Mouse (Mus musculus): ENCODE data around the gene F13b. TPM values are rescaled to one million over a fixed set of nuclear protein-coding genes. Genes with fewer than 3 reads are reported as not detected.

Gene F13b
- polyA plus RNA-seq (2016; fragmentation: Nextera tagmentation; extraction: Ambion mirVana), result not detected in 2 replicates

GRCm38 (mm10) chr1:139501258-139501752 is at the start of gene F13b:
F13b (plus strand) TSS chr1:139501702.
- H3K9me3 ChIP-seq, result no peaks in the 10 kb centered on the region
- no peak within 1 kb of the TSS for H3K4me3 ChIP-seq
- no peaks in the 10 kb centered on the region for H3K4me1 ChIP-seq
- WGBS, result 89% methylated on average over 3 of the region's 3 CpGs
- H3K4me2 ChIP-seq (replicated peaks), result no peak within 1 kb of the TSS
- H3K36me3 ChIP-seq, result no peaks in the 10 kb centered on the region
- no peak for ATAC-seq (ENCODE audit: low FRiP score, low read depth)
- H3K9ac ChIP-seq, result no peak within 1 kb of the TSS
- H3K27ac ChIP-seq, result no peak within 1 kb of the TSS
- H3K27me3 ChIP-seq (replicated peaks), result no peaks in the 10 kb centered on the region

- Histone ChIP-seq H3K4me2 (replicated peaks) (peak within 1 kb of the TSS; percentile 95), H3K9me3 (no peaks in the 10 kb centered on the region), H3K4me3 (peak within 1 kb of the TSS; percentile 79), H3K27ac (no peak within 1 kb of the TSS), H3K36me3 (peaks cover 2% of the 10 kb centered on the region; the same call in 1 of the 2 replicates), H3K27me3 (replicated peaks) (no peaks in the 10 kb centered on the region), H3K9ac (peak within 1 kb of the TSS; percentile 72), H3K4me1 (peaks cover 11% of the 10 kb centered on the region)
- WGBS, result under 1% methylated on average over 65 of the region's 65 CpGs
- peak; percentile 99 for ATAC-seq (ENCODE audit: low FRiP score, low read depth)
Observed at GRCm38 (mm10) chr1:139454340-139455225, 46.9 kb upstream of the F13b start, which contains the start of gene Aspm. Aspm (plus strand) TSS chr1:139454772.

- Histone ChIP-seq H3K36me3 (peaks cover 2% of the 10 kb centered on the region; the same call in 1 of the 2 replicates), H3K4me1 (peaks cover 11% of the 10 kb centered on the region), H3K27ac (no peak overlapping the region), H3K27me3 (replicated peaks) (no peaks in the 10 kb centered on the region), H3K9me3 (no peaks in the 10 kb centered on the region), H3K9ac (peak overlapping the region; percentile 72), H3K4me3 (peak overlapping the region; percentile 79), H3K4me2 (replicated peaks) (peak overlapping the region; percentile 95)
- peak; percentile 54 for ATAC-seq (ENCODE audit: low FRiP score, low read depth)
- 4% methylated on average over 17 of the region's 17 CpGs for WGBS
Observed at GRCm38 (mm10) chr1:139455226-139455869, 46.2 kb upstream of the F13b start.

- no peak overlapping the region for H3K4me2 ChIP-seq (replicated peaks)
- H3K36me3 ChIP-seq, result peaks cover 24% of the 10 kb centered on the region; the same call in 1 of the 2 replicates
- no peaks in the 10 kb centered on the region for H3K9me3 ChIP-seq
- H3K27ac ChIP-seq, result no peak overlapping the region
- 85% methylated on average over 5 of the region's 5 CpGs for WGBS
- no peak overlapping the region for H3K9ac ChIP-seq
- H3K27me3 ChIP-seq (replicated peaks), result no peaks in the 10 kb centered on the region
- 0 out of 2 replicates have a peak, but pooled peaks cover 4% of the 10 kb centered on the region for H3K4me1 ChIP-seq
- H3K4me3 ChIP-seq, result no peak overlapping the region
- ATAC-seq (ENCODE audit: low FRiP score, low read depth), result no peak
Observed at GRCm38 (mm10) chr1:139460807-139461206, 40.7 kb upstream of the F13b start.

- H3K36me3 ChIP-seq, result peaks cover 39% of the 10 kb centered on the region
- no peak overlapping the region for H3K27ac ChIP-seq
- WGBS, result 92% methylated on average over 11 of the region's 11 CpGs
- H3K27me3 ChIP-seq (replicated peaks), result no peaks in the 10 kb centered on the region
- no peak overlapping the region for H3K4me3 ChIP-seq
- no peak overlapping the region for H3K9ac ChIP-seq
- no peak overlapping the region for H3K4me2 ChIP-seq (replicated peaks)
- no peaks in the 10 kb centered on the region for H3K9me3 ChIP-seq
- no peaks in the 10 kb centered on the region for H3K4me1 ChIP-seq
- ATAC-seq (ENCODE audit: low FRiP score, low read depth), result no peak
Observed at GRCm38 (mm10) chr1:139465936-139466335, 35.6 kb upstream of the F13b start.

- no peaks in the 10 kb centered on the region for H3K4me1 ChIP-seq
- H3K9me3 ChIP-seq, result no peaks in the 10 kb centered on the region
- no peak overlapping the region for H3K9ac ChIP-seq
- no peak for ATAC-seq (ENCODE audit: low FRiP score, low read depth)
- H3K27me3 ChIP-seq (replicated peaks), result no peaks in the 10 kb centered on the region
- no peak overlapping the region for H3K4me3 ChIP-seq
- no peak overlapping the region for H3K4me2 ChIP-seq (replicated peaks)
- H3K27ac ChIP-seq, result no peak overlapping the region
- peaks cover 67% of the 10 kb centered on the region for H3K36me3 ChIP-seq
- WGBS, result 94% methylated on average over 11 of the region's 11 CpGs
Observed at GRCm38 (mm10) chr1:139478898-139479297, 22.6 kb upstream of the F13b start.

GRCm38 (mm10) chr1:139480246-139480645 is 21.3 kb upstream of the F13b start:
- Histone ChIP-seq H3K4me1 (no peaks in the 10 kb centered on the region), H3K4me2 (replicated peaks) (no peak overlapping the region), H3K9ac (no peak overlapping the region), H3K4me3 (no peak overlapping the region), H3K27me3 (replicated peaks) (no peaks in the 10 kb centered on the region), H3K9me3 (no peaks in the 10 kb centered on the region), H3K27ac (no peak overlapping the region), H3K36me3 (peaks cover 56% of the 10 kb centered on the region)
- 90% methylated on average over 8 of the region's 8 CpGs for WGBS
- ATAC-seq (ENCODE audit: low FRiP score, low read depth), result no peak

- ATAC-seq (ENCODE audit: low FRiP score, low read depth), result no peak
- no peaks in the 10 kb centered on the region for H3K4me1 ChIP-seq
- no peak overlapping the region for H3K4me3 ChIP-seq
- H3K36me3 ChIP-seq, result peaks cover 48% of the 10 kb centered on the region
- H3K27me3 ChIP-seq (replicated peaks), result no peaks in the 10 kb centered on the region
- WGBS, result 82% methylated on average over 4 of the region's 4 CpGs
- no peak overlapping the region for H3K27ac ChIP-seq
- no peak overlapping the region for H3K9ac ChIP-seq
- H3K9me3 ChIP-seq, result no peaks in the 10 kb centered on the region
- no peak overlapping the region for H3K4me2 ChIP-seq (replicated peaks)
Observed at GRCm38 (mm10) chr1:139481146-139481545, 20.4 kb upstream of the F13b start.

- H3K9me3 ChIP-seq, result no peaks in the 10 kb centered on the region
- H3K4me2 ChIP-seq (replicated peaks), result no peak overlapping the region
- no peaks in the 10 kb centered on the region for H3K4me1 ChIP-seq
- H3K9ac ChIP-seq, result no peak overlapping the region
- no peak overlapping the region for H3K27ac ChIP-seq
- H3K36me3 ChIP-seq, result peaks cover 34% of the 10 kb centered on the region
- 72% methylated on average over 3 of the region's 3 CpGs for WGBS
- ATAC-seq (ENCODE audit: low FRiP score, low read depth), result no peak
- no peak overlapping the region for H3K4me3 ChIP-seq
- no peaks in the 10 kb centered on the region for H3K27me3 ChIP-seq (replicated peaks)
Observed at GRCm38 (mm10) chr1:139494630-139495029, 6.9 kb upstream of the F13b start.

GRCm38 (mm10) chr1:139495408-139495807 is 6.1 kb upstream of the F13b start:
- H3K4me2 ChIP-seq (replicated peaks), result no peak overlapping the region
- no peak for ATAC-seq (ENCODE audit: low FRiP score, low read depth)
- H3K36me3 ChIP-seq, result peaks cover 28% of the 10 kb centered on the region
- no peak overlapping the region for H3K4me3 ChIP-seq
- H3K27ac ChIP-seq, result no peak overlapping the region
- H3K9ac ChIP-seq, result no peak overlapping the region
- no peaks in the 10 kb centered on the region for H3K4me1 ChIP-seq
- H3K9me3 ChIP-seq, result no peaks in the 10 kb centered on the region
- 97% methylated on average over 2 of the region's 2 CpGs for WGBS
- no peaks in the 10 kb centered on the region for H3K27me3 ChIP-seq (replicated peaks)

GRCm38 (mm10) chr1:139496212-139496611 is 5.3 kb upstream of the F13b start:
- ATAC-seq (ENCODE audit: low FRiP score, low read depth), result no peak
- WGBS, result 86% methylated on average over 3 of the region's 3 CpGs

GRCm38 (mm10) chr1:139499751-139500150 is 1.8 kb upstream of the F13b start:
- Histone ChIP-seq H3K4me1 (no peaks in the 10 kb centered on the region), H3K4me2 (replicated peaks) (no peak overlapping the region), H3K4me3 (no peak overlapping the region), H3K27ac (no peak overlapping the region), H3K36me3 (no peaks in the 10 kb centered on the region; the same call in 1 of the 2 replicates), H3K27me3 (replicated peaks) (no peaks in the 10 kb centered on the region), H3K9me3 (no peaks in the 10 kb centered on the region), H3K9ac (no peak overlapping the region)
- no peak for ATAC-seq (ENCODE audit: low FRiP score, low read depth)

More at GRCm38 (mm10) chr1:139496212-139496611, 5.3 kb upstream of the F13b start:
- no peak overlapping the region for H3K9ac ChIP-seq
- H3K36me3 ChIP-seq, result peaks cover 23% of the 10 kb centered on the region
- no peaks in the 10 kb centered on the region for H3K27me3 ChIP-seq (replicated peaks)
- H3K27ac ChIP-seq, result no peak overlapping the region
- H3K4me3 ChIP-seq, result no peak overlapping the region
- no peaks in the 10 kb centered on the region for H3K4me1 ChIP-seq
- no peaks in the 10 kb centered on the region for H3K9me3 ChIP-seq
- H3K4me2 ChIP-seq (replicated peaks), result no peak overlapping the region
